1 mouse cellular context compared by ENCODE assay signal in genomic region chr9:21168161-21169123, GRCm38 (mm10).
TF ChIP-seq lines count a peak whose summit lies in the region.

No protein-coding gene starts in this region.

TF ChIP-seq in CH12.LX, 34 proteins besides CTCF, POLR2A, EP300 and RAD21 (continued from another document):
- TF ChIP-seq SMC3 (IDR thresholded peaks at IDR 0.05; ENCODE audit: low read depth, low read length) = peak; percentile 72
- TF ChIP-seq MAZ (IDR thresholded peaks at IDR 0.05; ENCODE audit: low read depth, low read length) = 0 out of 2 replicates have a peak, but pooled peaks have one; percentile 10
- TF ChIP-seq MYC (IDR thresholded peaks at IDR 0.05; ENCODE audit: low read depth, low read length) = 0 out of 2 replicates have a peak, but pooled peaks have one; percentile 30
- TF ChIP-seq ETS1 (conservative IDR thresholded peaks at IDR 0.05; ENCODE audit: low read depth, low read length) = 0 out of 2 replicates have a peak, but pooled peaks have one; percentile 16
- no peak for TF ChIP-seq NELFE (IDR thresholded peaks at IDR 0.05; ENCODE audit: low read depth, low read length)
- peak; percentile 23; the same call in 1 of the 2 replicates for TF ChIP-seq IRF4 (IDR thresholded peaks at IDR 0.05; ENCODE audit: low read depth, low read length)
- no peak for TF ChIP-seq E2F4 (IDR thresholded peaks at IDR 0.05; ENCODE audit: insufficient replicate concordance, low read depth, low read length)
- 0 out of 2 replicates have a peak, but pooled peaks have one; percentile 20 for TF ChIP-seq SIN3A (IDR thresholded peaks at IDR 0.05; ENCODE audit: low read length)
- no peak for TF ChIP-seq TCF12 (IDR thresholded peaks at IDR 0.05; ENCODE audit: low read depth, low read length)
- no peak for TF ChIP-seq TBP (conservative IDR thresholded peaks at IDR 0.05; ENCODE audit: low read depth, low read length)
- no peak for TF ChIP-seq CHD1 (IDR thresholded peaks at IDR 0.05; ENCODE audit: low read depth, low read length)
- no peak for TF ChIP-seq ZKSCAN1 (IDR thresholded peaks at IDR 0.05; ENCODE audit: borderline replicate concordance, low read depth, low read length)
- TF ChIP-seq USF2 (conservative IDR thresholded peaks at IDR 0.05; ENCODE audit: low read depth, low read length) = no peak
- TF ChIP-seq KAT2A (IDR thresholded peaks at IDR 0.05; ENCODE audit: insufficient replicate concordance, low read length) = no peak
